ENCODE assay signal across 9 mouse cellular contexts in the genomic region with DNA sequence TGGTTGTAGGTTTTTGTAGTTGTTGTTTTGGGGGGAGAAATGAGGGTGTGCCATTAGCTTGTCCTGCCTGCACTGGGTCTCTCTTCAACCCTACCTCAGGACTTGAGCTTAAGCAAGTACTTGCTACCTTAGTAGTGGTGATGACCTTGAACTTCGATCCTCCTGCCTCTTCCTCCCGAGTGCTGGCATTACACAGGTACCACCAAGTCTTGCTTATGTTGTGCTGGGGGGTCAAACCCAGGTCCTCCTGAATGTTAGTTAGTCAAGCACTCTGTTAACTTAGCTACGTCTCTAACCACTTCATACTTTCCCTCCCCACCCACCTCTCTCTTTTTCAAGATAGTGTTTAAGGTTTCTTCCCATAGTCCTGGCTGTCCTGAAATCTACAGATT. TPM values are rescaled to one million over a fixed set of nuclear protein-coding genes. Genes with fewer than 3 reads are reported as not detected.
A peak's percentile ranks its signal among the peaks of the same experiment; 100 is the strongest.
DNase-seq lines count a peak whose midpoint lies in the region; ATAC-seq and TF ChIP-seq lines count a peak whose summit lies in the region.
"Had no signal": no experiment of that assay in that cellular context is flagged by ENCODE, and none has a peak within 500 bp of the region (broad histone marks: within the 10 kb centered on the region; RNA-seq: fewer than 3 reads in every experiment).

No protein-coding gene starts in this region.

- TF ChIP-seq CTCF in lung, postnatal 0 days (IDR thresholded peaks at IDR 0.05) = no peak

- H3K4me2 ChIP-seq in lung, postnatal 0 days (replicated peaks; ENCODE audit: low read depth, low read length) = peak overlapping the region; percentile 50
- peak overlapping the region; percentile 77 for H3K4me2 ChIP-seq in heart, embryonic 15.5 days
- peak overlapping the region; percentile 56 for H3K4me2 ChIP-seq in limb, embryonic 15.5 days
- peak overlapping the region; percentile 73 for H3K4me2 ChIP-seq in stomach, embryonic 16.5 days (ENCODE audit: low read depth, low read length)

- H3K9ac ChIP-seq in lung, postnatal 0 days (replicated peaks; ENCODE audit: low read depth) = no peak overlapping the region
- no peak overlapping the region for H3K9ac ChIP-seq in heart, embryonic 15.5 days
- H3K9ac ChIP-seq in limb, embryonic 15.5 days = 0 out of 2 replicates have a peak overlapping the region, but pooled peaks have one; percentile 15
- peak overlapping the region; percentile 75 for H3K9ac ChIP-seq in stomach, embryonic 16.5 days (ENCODE audit: low read length)

- H3K4me1 ChIP-seq in lung, postnatal 0 days (ENCODE audit: insufficient read depth, low read depth, low read length) = peaks cover 30% of the 10 kb centered on the region
- H3K4me1 ChIP-seq in heart, embryonic 15.5 days (replicated peaks) = peaks cover 36% of the 10 kb centered on the region
- peaks cover 44% of the 10 kb centered on the region for H3K4me1 ChIP-seq in limb, embryonic 15.5 days
- H3K4me1 ChIP-seq in stomach, embryonic 16.5 days (ENCODE audit: control insufficient read depth, insufficient read depth, low read length) = peaks cover 36% of the 10 kb centered on the region

- no peak for ATAC-seq in lung, postnatal 0 days
- ATAC-seq in heart, embryonic 15.5 days (replicated peaks; ENCODE audit: insufficient number of reproducible peaks, insufficient read depth, low FRiP score, low read depth) = no peak
- no peak for ATAC-seq in limb, embryonic 15.5 days (ENCODE audit: insufficient number of reproducible peaks, low FRiP score, low TSS enrichment, low read depth)
- ATAC-seq in stomach, embryonic 16.5 days (ENCODE audit: insufficient read depth, low FRiP score) = no peak

- no peak overlapping the region for H3K4me3 ChIP-seq in lung, postnatal 0 days (ENCODE audit: low read depth, low read length)
- peak overlapping the region; percentile 48 for H3K4me3 ChIP-seq in heart, embryonic 15.5 days
- peak overlapping the region; percentile 32 for H3K4me3 ChIP-seq in limb, embryonic 15.5 days
- peak overlapping the region; percentile 42 for H3K4me3 ChIP-seq in stomach, embryonic 16.5 days (replicated peaks; ENCODE audit: low read length)

- H3K36me3 ChIP-seq in lung, postnatal 0 days (ENCODE audit: insufficient read depth, low read length) = no peaks in the 10 kb centered on the region
- H3K36me3 ChIP-seq in heart, embryonic 15.5 days = no peaks in the 10 kb centered on the region
- no peaks in the 10 kb centered on the region for H3K36me3 ChIP-seq in limb, embryonic 15.5 days
- no peaks in the 10 kb centered on the region for H3K36me3 ChIP-seq in stomach, embryonic 16.5 days (ENCODE audit: control insufficient read depth, insufficient read depth, low read length)

- DNase-seq in lung, postnatal 0 days (ENCODE audit: low spot score) = no peak
- DNase-seq in lung, postnatal 10 days = no peak
- no peak for DNase-seq in left cerebral cortex, adult 11 months (ENCODE audit: low spot score)
- no peak for DNase-seq in right cerebral cortex, adult 2 months (ENCODE audit: low spot score in 2 of 2)
- DNase-seq in spleen, postnatal 36 days (ENCODE audit: low spot score in 2 of 2) = no peak
- DNase-seq: cerebellum, adult 9-10 months had no signal

- H3K27me3 ChIP-seq in lung, postnatal 0 days (replicated peaks; ENCODE audit: insufficient read depth, low read length) = no peaks in the 10 kb centered on the region
- no peaks in the 10 kb centered on the region; the same call in 1 of the 2 replicates for H3K27me3 ChIP-seq in heart, embryonic 15.5 days
- H3K27me3 ChIP-seq in limb, embryonic 15.5 days = no peaks in the 10 kb centered on the region
- H3K27me3 ChIP-seq in stomach, embryonic 16.5 days (ENCODE audit: control insufficient read depth, insufficient read depth, low read length) = peaks cover 2% of the 10 kb centered on the region; the same call in 1 of the 2 replicates

- 46% methylated on average over 3 of the region's 3 CpGs for WGBS in lung, postnatal 0 days
- WGBS in heart, embryonic 15.5 days = 75% methylated on average over 3 of the region's 3 CpGs
- WGBS in limb, embryonic 15.5 days = 65% methylated on average over 3 of the region's 3 CpGs
- 59% methylated on average over 3 of the region's 3 CpGs for WGBS in stomach, embryonic 16.5 days

- H3K9me3 ChIP-seq in lung, postnatal 0 days (ENCODE audit: low read length) = no peaks in the 10 kb centered on the region
- no peaks in the 10 kb centered on the region for H3K9me3 ChIP-seq in heart, embryonic 15.5 days (replicated peaks)
- no peaks in the 10 kb centered on the region for H3K9me3 ChIP-seq in limb, embryonic 15.5 days
- H3K9me3 ChIP-seq in stomach, embryonic 16.5 days (replicated peaks; ENCODE audit: control insufficient read depth, low read length) = no peaks in the 10 kb centered on the region

- no peak for TF ChIP-seq EP300 in lung, postnatal 0 days (IDR thresholded peaks at IDR 0.05)

- no peak overlapping the region for H3K27ac ChIP-seq in lung, postnatal 0 days (ENCODE audit: low read length)
- peak overlapping the region; percentile 60 for H3K27ac ChIP-seq in heart, embryonic 15.5 days
- no peak overlapping the region for H3K27ac ChIP-seq in limb, embryonic 15.5 days
- H3K27ac ChIP-seq in stomach, embryonic 16.5 days (ENCODE audit: low read length) = peak overlapping the region; percentile 49

RNA-seq across cellular contexts. Expression of a gene that starts 11.7 kb away (rescaled TPM):
- 214 and 218 TPM in 2 replicates for polyA plus RNA-seq in lung, postnatal 0 days (2015; fragmentation: Nextera tagmentation; extraction: Ambion mirVana)
- 61.9 and 63.1 TPM in 2 replicates for polyA plus RNA-seq in heart, embryonic 15.5 days (2015; fragmentation: Nextera tagmentation; extraction: Ambion mirVana)
- 167 and 168 TPM in 2 replicates for polyA plus RNA-seq in limb, embryonic 15.5 days (2015; fragmentation: Nextera tagmentation; extraction: Ambion mirVana)
- 125 and 145 TPM in 2 replicates for polyA plus RNA-seq in stomach, embryonic 16.5 days (2015; fragmentation: Nextera tagmentation; extraction: Ambion mirVana)

RNA-seq across cellular contexts. Expression of a gene that starts 29.6 kb away (rescaled TPM):
- polyA plus RNA-seq in lung, postnatal 0 days (2015; fragmentation: Nextera tagmentation; extraction: Ambion mirVana) = 204 and 228 TPM in 2 replicates
- 20.8 and 24.2 TPM in 2 replicates for polyA plus RNA-seq in heart, embryonic 15.5 days (2015; fragmentation: Nextera tagmentation; extraction: Ambion mirVana)
- polyA plus RNA-seq in limb, embryonic 15.5 days (2015; fragmentation: Nextera tagmentation; extraction: Ambion mirVana) = 33.9 and 36.2 TPM in 2 replicates
- 21.3 and 23.9 TPM in 2 replicates for polyA plus RNA-seq in stomach, embryonic 16.5 days (2015; fragmentation: Nextera tagmentation; extraction: Ambion mirVana)

RNA-seq across cellular contexts. Expression of a gene that starts 37.5 kb away (rescaled TPM):
- polyA plus RNA-seq in lung, postnatal 0 days (2015; fragmentation: Nextera tagmentation; extraction: Ambion mirVana) = 19.4 and 20.8 TPM in 2 replicates
- 18.9 and 20.3 TPM in 2 replicates for polyA plus RNA-seq in heart, embryonic 15.5 days (2015; fragmentation: Nextera tagmentation; extraction: Ambion mirVana)
- 22.0 and 24.2 TPM in 2 replicates for polyA plus RNA-seq in limb, embryonic 15.5 days (2015; fragmentation: Nextera tagmentation; extraction: Ambion mirVana)
- polyA plus RNA-seq in stomach, embryonic 16.5 days (2015; fragmentation: Nextera tagmentation; extraction: Ambion mirVana) = 24.0 and 25.2 TPM in 2 replicates

RNA-seq across cellular contexts. Expression of a gene that starts 55.1 kb away (rescaled TPM):
- 110 and 127 TPM in 2 replicates for polyA plus RNA-seq in lung, postnatal 0 days (2015; fragmentation: Nextera tagmentation; extraction: Ambion mirVana)
- 70.6 and 86.1 TPM in 2 replicates for polyA plus RNA-seq in heart, embryonic 15.5 days (2015; fragmentation: Nextera tagmentation; extraction: Ambion mirVana)
- 143 and 150 TPM in 2 replicates for polyA plus RNA-seq in limb, embryonic 15.5 days (2015; fragmentation: Nextera tagmentation; extraction: Ambion mirVana)
- polyA plus RNA-seq in stomach, embryonic 16.5 days (2015; fragmentation: Nextera tagmentation; extraction: Ambion mirVana) = 121 and 128 TPM in 2 replicates

Comparison
In these comparisons a context has a peak if more than half of its experiments do, and no peak if none do; other contexts are left out.
1. H3K27ac ChIP-seq: peak in heart, embryonic 15.5 days (single experiment) and stomach, embryonic 16.5 days (single experiment); none in lung, postnatal 0 days (single experiment) and limb, embryonic 15.5 days (single experiment).
2. H3K9ac ChIP-seq: peak in limb, embryonic 15.5 days (single experiment) and stomach, embryonic 16.5 days (single experiment); none in lung, postnatal 0 days (single experiment) and heart, embryonic 15.5 days (single experiment).
3. Peak in every context shown above with its lines, with median percentiles within 50 percentile points of each other: H3K4me2 ChIP-seq.